Mouse (Mus musculus): ENCODE measurements around the gene Nub1. TPM values are rescaled to one million over a fixed set of nuclear protein-coding genes. Genes with fewer than 3 reads are reported as not detected.
A peak's percentile ranks its signal among the peaks of the same experiment; 100 is the strongest.

Nub1 gene
- polyA plus RNA-seq, 1 experiment = 33.8 TPM

GRCm38 (mm10) chr5:24651356-24651755 lies 34.0 kb upstream of the Nub1 start:
- WGBS = 85% methylated on average over 6 of the region's 6 CpGs
- TF ChIP-seq CTCF (IDR thresholded peaks at IDR 0.05; ENCODE audit: extremely low read depth, insufficient read depth, insufficient read length, insufficient replicate concordance) (no peak), POLR2A (IDR thresholded peaks at IDR 0.05; ENCODE audit: low read depth, low read length) (no peak)
- Histone ChIP-seq H3K4me1 (ENCODE audit: control insufficient read depth, insufficient read depth, insufficient read length) (no peaks in the 10 kb centered on the region), H3K27ac (ENCODE audit: insufficient read depth, low read length) (no peak overlapping the region), H3K4me3 (ENCODE audit: extremely low read depth, insufficient read depth, insufficient read length) (no peak overlapping the region), H3K27me3 (ENCODE audit: control insufficient read depth, insufficient read depth, low read length) (no peaks in the 10 kb centered on the region), H3K36me3 (ENCODE audit: control insufficient read depth, insufficient read depth, low read length) (no peaks in the 10 kb centered on the region)
- DNase-seq (ENCODE audit: low read depth in 1 of 2, low spot score in 2 of 2) = no peak

DNA sequence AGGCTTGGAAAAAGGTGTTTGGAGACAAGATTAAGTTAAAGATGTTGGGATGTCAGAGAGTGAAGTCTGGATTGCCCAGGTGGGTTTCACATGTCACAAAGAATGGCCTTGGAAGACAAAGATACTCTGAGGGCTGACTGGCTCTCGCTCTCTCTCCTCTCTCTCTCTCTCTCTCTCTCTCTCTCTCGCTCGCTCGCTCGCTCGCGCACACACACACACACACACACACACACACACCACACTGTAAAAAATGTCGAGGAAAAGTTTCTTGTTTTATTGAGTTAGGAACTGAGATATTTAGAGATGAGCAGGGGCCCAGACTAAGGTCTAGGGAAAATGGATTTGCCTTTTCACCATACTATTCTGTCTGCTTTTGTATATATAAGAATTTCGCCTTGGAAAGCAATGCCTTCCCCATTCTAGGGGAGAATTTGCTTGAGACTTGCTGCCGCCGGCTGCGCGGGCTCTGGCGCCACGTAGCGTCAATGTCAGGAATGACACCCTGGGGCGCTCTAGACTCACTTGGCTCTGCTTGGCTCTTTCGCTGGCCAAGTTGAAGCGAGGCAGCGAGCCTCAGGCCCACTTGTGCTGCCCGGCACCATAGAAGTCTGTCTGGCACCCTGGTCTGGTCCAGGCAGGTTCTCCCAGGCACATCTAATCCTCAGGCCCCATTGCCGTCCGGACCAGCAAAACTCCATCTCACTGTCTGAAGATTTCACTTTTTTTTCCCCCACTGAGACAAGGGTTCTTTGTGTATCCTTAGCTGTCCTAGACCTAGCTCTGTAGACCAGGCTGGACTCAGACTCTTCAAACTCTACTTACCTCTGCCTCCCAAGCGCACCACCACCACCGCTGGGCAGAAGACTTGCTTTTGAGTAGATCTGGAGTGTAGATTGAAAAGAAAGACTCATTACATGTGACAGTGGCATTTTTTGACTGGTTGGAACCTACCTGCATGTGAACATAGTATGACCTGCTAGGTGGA lies 33.3 kb upstream of the Nub1 start:
- Histone ChIP-seq H3K4me1 (ENCODE audit: control insufficient read depth, insufficient read depth, insufficient read length) (no peaks in the 10 kb centered on the region), H3K27me3 (ENCODE audit: control insufficient read depth, insufficient read depth, low read length) (no peaks in the 10 kb centered on the region), H3K36me3 (ENCODE audit: control insufficient read depth, insufficient read depth, low read length) (no peaks in the 10 kb centered on the region), H3K4me3 (ENCODE audit: extremely low read depth, insufficient read depth, insufficient read length) (no peak overlapping the region), H3K27ac (ENCODE audit: insufficient read depth, low read length) (no peak overlapping the region)
- peak; percentile 94 for TF ChIP-seq CTCF (IDR thresholded peaks at IDR 0.05; ENCODE audit: extremely low read depth, insufficient read depth, insufficient read length, insufficient replicate concordance)
- no peak for TF ChIP-seq POLR2A (IDR thresholded peaks at IDR 0.05; ENCODE audit: low read depth, low read length)
- 36% methylated on average over 25 of the region's 25 CpGs for WGBS
- DNase-seq (ENCODE audit: low read depth in 1 of 2, low spot score in 2 of 2) = peak in 1 of 2 experiments; percentile 55

DNA sequence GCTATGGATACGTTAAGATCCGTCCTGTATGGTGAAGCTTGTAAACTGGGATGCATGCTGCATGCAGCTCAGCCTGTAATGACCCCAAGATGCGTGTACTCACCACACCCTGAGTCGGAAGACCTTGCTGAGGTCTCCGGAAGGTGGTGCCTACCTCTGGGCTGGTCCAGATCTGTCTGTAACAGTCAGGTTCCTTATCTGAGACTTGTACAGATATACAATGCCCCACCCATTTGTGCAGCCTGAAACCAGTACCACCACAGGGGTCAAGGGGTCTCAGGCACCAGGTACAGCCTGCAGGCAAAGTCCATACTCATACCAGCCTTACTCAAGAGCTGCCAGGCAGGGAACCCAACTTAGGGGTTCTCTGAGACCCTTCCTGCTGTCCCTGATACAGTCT lies 32.6 kb upstream of the Nub1 start:
- 85% methylated on average over 5 of the region's 5 CpGs for WGBS
- H3K27me3 ChIP-seq (ENCODE audit: control insufficient read depth, insufficient read depth, low read length) = no peaks in the 10 kb centered on the region
- H3K27ac ChIP-seq (ENCODE audit: insufficient read depth, low read length) = no peak overlapping the region
- no peaks in the 10 kb centered on the region for H3K36me3 ChIP-seq (ENCODE audit: control insufficient read depth, insufficient read depth, low read length)
- H3K4me3 ChIP-seq (ENCODE audit: extremely low read depth, insufficient read depth, insufficient read length) = no peak overlapping the region
- no peak for TF ChIP-seq CTCF (IDR thresholded peaks at IDR 0.05; ENCODE audit: extremely low read depth, insufficient read depth, insufficient read length, insufficient replicate concordance)
- no peak for TF ChIP-seq POLR2A (IDR thresholded peaks at IDR 0.05; ENCODE audit: low read depth, low read length)
- DNase-seq (ENCODE audit: low read depth in 1 of 2, low spot score in 2 of 2) = no peak
- H3K4me1 ChIP-seq (ENCODE audit: control insufficient read depth, insufficient read depth, insufficient read length) = no peaks in the 10 kb centered on the region

DNA sequence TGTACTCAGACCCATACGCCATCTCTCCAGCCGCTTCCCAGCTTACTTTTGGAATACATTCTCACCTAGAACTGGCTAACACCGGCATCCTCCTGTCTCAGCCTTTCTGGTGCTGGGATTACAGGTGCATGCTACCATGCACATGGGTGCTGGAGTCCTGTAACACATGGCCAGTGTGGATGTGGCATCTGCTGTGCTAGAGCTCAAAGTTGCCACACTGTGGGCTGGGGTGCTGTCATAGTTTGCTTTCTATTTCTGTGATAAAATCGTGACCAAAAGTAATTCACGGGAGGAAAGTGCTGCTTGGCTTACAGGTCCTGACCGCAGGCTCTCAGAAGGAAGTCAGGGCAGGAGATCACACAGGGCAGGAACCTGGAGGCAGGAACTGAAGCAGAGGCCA lies 30.8 kb upstream of the Nub1 start:
- 59% methylated on average over 6 of the region's 6 CpGs for WGBS
- TF ChIP-seq POLR2A (IDR thresholded peaks at IDR 0.05; ENCODE audit: low read depth, low read length) (no peak), CTCF (IDR thresholded peaks at IDR 0.05; ENCODE audit: extremely low read depth, insufficient read depth, insufficient read length, insufficient replicate concordance) (no peak)
- no peak overlapping the region for H3K27ac ChIP-seq (ENCODE audit: insufficient read depth, low read length)
- H3K36me3 ChIP-seq (ENCODE audit: control insufficient read depth, insufficient read depth, low read length) = no peaks in the 10 kb centered on the region
- H3K4me3 ChIP-seq (ENCODE audit: extremely low read depth, insufficient read depth, insufficient read length) = no peak overlapping the region
- no peaks in the 10 kb centered on the region for H3K27me3 ChIP-seq (ENCODE audit: control insufficient read depth, insufficient read depth, low read length)
- H3K4me1 ChIP-seq (ENCODE audit: control insufficient read depth, insufficient read depth, insufficient read length) = no peaks in the 10 kb centered on the region
- no peak for DNase-seq (ENCODE audit: low read depth in 1 of 2, low spot score in 2 of 2)

- 59% methylated on average over 2 of the region's 2 CpGs for WGBS
- no peak for TF ChIP-seq POLR2A (IDR thresholded peaks at IDR 0.05; ENCODE audit: low read depth, low read length)
- no peak for TF ChIP-seq CTCF (IDR thresholded peaks at IDR 0.05; ENCODE audit: extremely low read depth, insufficient read depth, insufficient read length, insufficient replicate concordance)
- Histone ChIP-seq H3K4me1 (ENCODE audit: control insufficient read depth, insufficient read depth, insufficient read length) (no peaks in the 10 kb centered on the region), H3K27me3 (ENCODE audit: control insufficient read depth, insufficient read depth, low read length) (no peaks in the 10 kb centered on the region), H3K4me3 (ENCODE audit: extremely low read depth, insufficient read depth, insufficient read length) (no peak overlapping the region), H3K27ac (ENCODE audit: insufficient read depth, low read length) (no peak overlapping the region), H3K36me3 (ENCODE audit: control insufficient read depth, insufficient read depth, low read length) (no peaks in the 10 kb centered on the region)
- no peak for DNase-seq (ENCODE audit: low read depth in 1 of 2, low spot score in 2 of 2)
Observed at GRCm38 (mm10) chr5:24657113-24657512, 28.2 kb upstream of the Nub1 start.

DNA sequence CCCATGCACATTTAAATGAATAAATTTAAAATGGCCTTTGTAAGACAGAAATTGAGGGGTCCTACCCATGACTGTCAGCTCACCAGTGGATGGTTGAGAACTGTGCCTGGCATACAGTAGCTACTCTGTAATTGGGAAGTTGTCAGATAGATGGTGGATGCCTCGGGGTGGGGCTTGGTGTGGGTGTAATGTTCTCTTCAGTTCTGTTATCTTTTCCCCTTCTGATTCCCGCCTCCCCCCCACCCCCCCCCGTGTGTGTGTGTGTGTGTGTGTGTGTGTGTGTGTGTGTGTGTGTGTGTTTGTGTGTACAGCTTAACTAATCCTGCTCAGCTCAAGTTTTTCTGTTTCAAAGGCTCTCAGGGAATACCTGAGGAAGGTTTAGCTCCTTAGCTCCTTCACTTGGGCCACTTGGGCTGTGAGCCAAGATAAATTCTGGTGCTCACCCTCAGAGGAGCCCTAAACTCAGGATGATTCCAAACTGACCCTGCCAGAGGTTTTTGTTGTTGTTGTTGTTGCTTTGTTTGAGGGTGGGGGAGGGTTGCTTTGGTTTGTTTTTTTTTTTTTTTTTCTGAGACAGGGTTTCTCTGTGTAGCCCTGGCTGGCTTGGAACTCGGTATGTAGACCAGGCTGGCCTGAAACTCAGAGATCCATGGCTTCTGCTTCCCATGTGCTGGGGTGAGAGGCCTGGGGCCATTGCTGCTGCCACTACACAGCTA lies 25.5 kb upstream of the Nub1 start:
- 69% methylated on average over 3 of the region's 4 CpGs for WGBS
- H3K4me3 ChIP-seq (ENCODE audit: extremely low read depth, insufficient read depth, insufficient read length) = no peak overlapping the region
- no peaks in the 10 kb centered on the region for H3K4me1 ChIP-seq (ENCODE audit: control insufficient read depth, insufficient read depth, insufficient read length)
- H3K27me3 ChIP-seq (ENCODE audit: control insufficient read depth, insufficient read depth, low read length) = no peaks in the 10 kb centered on the region
- no peaks in the 10 kb centered on the region for H3K36me3 ChIP-seq (ENCODE audit: control insufficient read depth, insufficient read depth, low read length)
- DNase-seq (ENCODE audit: low read depth in 1 of 2, low spot score in 2 of 2) = no peak
- no peak overlapping the region for H3K27ac ChIP-seq (ENCODE audit: insufficient read depth, low read length)
- no peak for TF ChIP-seq POLR2A (IDR thresholded peaks at IDR 0.05; ENCODE audit: low read depth, low read length)

All from spleen, adult 2 months (tissue).